Mouse (Mus musculus) hindlimb bud, embryonic 11.5 days (tissue): ENCODE results near the gene Pbx1.

Experiments
- DNase-seq: peaks from one replicate; pipeline ENCODE4 v3.0.0-alpha.2; 2012; ENCODE audit warnings: low read depth, low spot score; ENCODE audit errors: extremely low spot score

The Pbx1 gene

GRCm38 (mm10) chr1:168103821-168104220 is 328.2 kb downstream of the Pbx1 start:
- no peak for DNase-seq

- DNase-seq, result no peak
These were observed 330.6 kb downstream of the Pbx1 start for GRCm38 (mm10) chr1:168101514-168101913.

- DNase-seq, result no peak
These were observed 333.3 kb downstream of the Pbx1 start for GRCm38 (mm10) chr1:168098806-168099205.

GRCm38 (mm10) chr1:168094671-168095070 is 337.4 kb downstream of the Pbx1 start:
- DNase-seq, result no peak

GRCm38 (mm10) chr1:168093044-168093443 is 339.0 kb downstream of the Pbx1 start:
- DNase-seq, result no peak

GRCm38 (mm10) chr1:168091627-168092026 is 340.4 kb downstream of the Pbx1 start:
- DNase-seq, result no peak

- DNase-seq, result no peak
These were observed 343.4 kb downstream of the Pbx1 start for GRCm38 (mm10) chr1:168088680-168089079.

- DNase-seq, result no peak
These were observed 352.7 kb downstream of the Pbx1 start for GRCm38 (mm10) chr1:168079394-168079767.

GRCm38 (mm10) chr1:168078746-168079393 is 353.2 kb downstream of the Pbx1 start:
- no peak for DNase-seq

- DNase-seq, result no peak
These were observed 360.1 kb downstream of the Pbx1 start for GRCm38 (mm10) chr1:168071974-168072373.

GRCm38 (mm10) chr1:168070273-168070910 is 361.7 kb downstream of the Pbx1 start:
- no peak for DNase-seq

GRCm38 (mm10) chr1:168069740-168070139 is 362.3 kb downstream of the Pbx1 start:
- no peak for DNase-seq
